Mouse (Mus musculus): ENCODE data around the gene Myo9a. TPM values are rescaled to one million over a fixed set of nuclear protein-coding genes. Genes with fewer than 3 reads are reported as not detected.
"Not testable (repeated sequence)": the region's sequence is repeated elsewhere in the genome, so short reads cannot be mapped to it uniquely, and the experiment has no call there.

Myo9a gene
- total and polyA plus RNA-seq, 3 experiments, result 0.82 to 35.7 (median 27.4) TPM

- H3K27me3 ChIP-seq (ENCODE audit: insufficient read depth, low read length), result no peaks in the 10 kb centered on the region
- peaks cover 15% of the 10 kb centered on the region for H3K36me3 ChIP-seq (replicated peaks)
- no peaks in the 10 kb centered on the region for H3K9me3 ChIP-seq (replicated peaks)
- no peaks in the 10 kb centered on the region for H3K4me1 ChIP-seq (ENCODE audit: insufficient read depth, low read depth, low read length)
- DNase-seq (ENCODE audit: low spot score), result no peak
- no peak overlapping the region for H3K4me3 ChIP-seq (ENCODE audit: low read depth, low read length)
- TF ChIP-seq GATA1 (IDR thresholded peaks at IDR 0.05; ENCODE audit: borderline replicate concordance, low read length) (no peak), POLR2AphosphoS5 (IDR thresholded peaks at IDR 0.05; ENCODE audit: insufficient replicate concordance, low read depth, low read length) (no peak), GATA2 (IDR thresholded peaks at IDR 0.05; ENCODE audit: borderline replicate concordance, low read depth, low read length) (no peak), CTCF (IDR thresholded peaks at IDR 0.05; ENCODE audit: low read depth, low read length) (no peak), TAL1 (conservative IDR thresholded peaks at IDR 0.05; ENCODE audit: low read depth, low read length) (no peak)
- no peak for ATAC-seq (ENCODE audit: extremely low read depth, insufficient number of reproducible peaks, low FRiP score, poor library complexity, severe bottlenecking)
These were observed 133.9 kb downstream of the Myo9a start for GRCm38 (mm10) chr9:59884551-59884950.

- H3K4me1 ChIP-seq (ENCODE audit: insufficient read depth, low read depth, low read length), result no peaks in the 10 kb centered on the region
- no peaks in the 10 kb centered on the region for H3K9me3 ChIP-seq (replicated peaks)
- H3K4me3 ChIP-seq (ENCODE audit: low read depth, low read length), result no peak overlapping the region
- no peak for TF ChIP-seq GATA2 (IDR thresholded peaks at IDR 0.05; ENCODE audit: borderline replicate concordance, low read depth, low read length)
- no peak for TF ChIP-seq GATA1 (IDR thresholded peaks at IDR 0.05; ENCODE audit: borderline replicate concordance, low read length)
- TF ChIP-seq POLR2AphosphoS5 (IDR thresholded peaks at IDR 0.05; ENCODE audit: insufficient replicate concordance, low read depth, low read length), result no peak
- no peak for TF ChIP-seq CTCF (IDR thresholded peaks at IDR 0.05; ENCODE audit: low read depth, low read length)
- TF ChIP-seq TAL1 (conservative IDR thresholded peaks at IDR 0.05; ENCODE audit: low read depth, low read length), result no peak
- peaks cover 7% of the 10 kb centered on the region for H3K36me3 ChIP-seq (replicated peaks)
- ATAC-seq (ENCODE audit: extremely low read depth, insufficient number of reproducible peaks, low FRiP score, poor library complexity, severe bottlenecking) (no peak), DNase-seq (ENCODE audit: low spot score) (no peak)
- H3K27me3 ChIP-seq (ENCODE audit: insufficient read depth, low read length), result no peaks in the 10 kb centered on the region
These were observed 152.7 kb downstream of the Myo9a start for GRCm38 (mm10) chr9:59903382-59903781.

GRCm38 (mm10) chr9:59914761-59915160 is 164.1 kb downstream of the Myo9a start:
- Histone ChIP-seq H3K4me1 (ENCODE audit: insufficient read depth, low read depth, low read length) (no peaks in the 10 kb centered on the region), H3K36me3 (replicated peaks) (peaks cover 7% of the 10 kb centered on the region), H3K4me3 (ENCODE audit: low read depth, low read length) (no peak overlapping the region), H3K27me3 (ENCODE audit: insufficient read depth, low read length) (no peaks in the 10 kb centered on the region), H3K9me3 (replicated peaks) (no peaks in the 10 kb centered on the region)
- DNase-seq (ENCODE audit: low spot score) (no peak), ATAC-seq (ENCODE audit: extremely low read depth, insufficient number of reproducible peaks, low FRiP score, poor library complexity, severe bottlenecking) (no peak)
- no peak for TF ChIP-seq GATA1 (IDR thresholded peaks at IDR 0.05; ENCODE audit: borderline replicate concordance, low read length)
- no peak for TF ChIP-seq TAL1 (conservative IDR thresholded peaks at IDR 0.05; ENCODE audit: low read depth, low read length)
- no peak for TF ChIP-seq GATA2 (IDR thresholded peaks at IDR 0.05; ENCODE audit: borderline replicate concordance, low read depth, low read length)
- no peak for TF ChIP-seq POLR2AphosphoS5 (IDR thresholded peaks at IDR 0.05; ENCODE audit: insufficient replicate concordance, low read depth, low read length)
- TF ChIP-seq CTCF (IDR thresholded peaks at IDR 0.05; ENCODE audit: low read depth, low read length), result no peak

- ATAC-seq (ENCODE audit: extremely low read depth, insufficient number of reproducible peaks, low FRiP score, poor library complexity, severe bottlenecking), result no peak
- no peaks in the 10 kb centered on the region for H3K4me1 ChIP-seq (ENCODE audit: insufficient read depth, low read depth, low read length)
- peaks cover 2% of the 10 kb centered on the region for H3K36me3 ChIP-seq (replicated peaks)
- peaks cover 2% of the 10 kb centered on the region; the same call in 1 of the 2 replicates for H3K27me3 ChIP-seq (ENCODE audit: insufficient read depth, low read length)
- H3K9me3 ChIP-seq (replicated peaks), result no peaks in the 10 kb centered on the region
- TF ChIP-seq GATA2 (IDR thresholded peaks at IDR 0.05; ENCODE audit: borderline replicate concordance, low read depth, low read length) (no peak), CTCF (IDR thresholded peaks at IDR 0.05; ENCODE audit: low read depth, low read length) (no peak)
- H3K4me3 ChIP-seq (ENCODE audit: low read depth, low read length), result no peak overlapping the region
- DNase-seq (ENCODE audit: low spot score), result no peak
These were observed 179.6 kb downstream of the Myo9a start for GRCm38 (mm10) chr9:59930248-59930647.

- not testable (repeated sequence) for ATAC-seq (ENCODE audit: extremely low read depth, insufficient number of reproducible peaks, low FRiP score, poor library complexity, severe bottlenecking); DNase-seq (ENCODE audit: low spot score); H3K36me3 ChIP-seq (replicated peaks); H3K9me3 ChIP-seq (replicated peaks); H3K4me1 ChIP-seq (ENCODE audit: insufficient read depth, low read depth, low read length); H3K4me3 ChIP-seq (ENCODE audit: low read depth, low read length)
- peaks cover 12% of the 10 kb centered on the region for H3K27me3 ChIP-seq (ENCODE audit: insufficient read depth, low read length)
These were observed 185.2 kb downstream of the Myo9a start for GRCm38 (mm10) chr9:59935866-59936265.

GRCm38 (mm10) chr9:59938529-59938928 is 187.8 kb downstream of the Myo9a start:
- Histone ChIP-seq H3K4me3 (ENCODE audit: low read depth, low read length) (no peak overlapping the region), H3K4me1 (ENCODE audit: insufficient read depth, low read depth, low read length) (peaks cover 5% of the 10 kb centered on the region), H3K36me3 (replicated peaks) (no peaks in the 10 kb centered on the region), H3K9me3 (replicated peaks) (no peaks in the 10 kb centered on the region), H3K27me3 (ENCODE audit: insufficient read depth, low read length) (peaks cover 17% of the 10 kb centered on the region)
- DNase-seq (ENCODE audit: low spot score) (no peak), ATAC-seq (ENCODE audit: extremely low read depth, insufficient number of reproducible peaks, low FRiP score, poor library complexity, severe bottlenecking) (no peak)
- TF ChIP-seq CTCF (IDR thresholded peaks at IDR 0.05; ENCODE audit: low read depth, low read length), result no peak
- no peak for TF ChIP-seq POLR2AphosphoS5 (IDR thresholded peaks at IDR 0.05; ENCODE audit: insufficient replicate concordance, low read depth, low read length)
- no peak for TF ChIP-seq GATA1 (IDR thresholded peaks at IDR 0.05; ENCODE audit: borderline replicate concordance, low read length)
- TF ChIP-seq TAL1 (conservative IDR thresholded peaks at IDR 0.05; ENCODE audit: low read depth, low read length), result no peak
- TF ChIP-seq GATA2 (IDR thresholded peaks at IDR 0.05; ENCODE audit: borderline replicate concordance, low read depth, low read length), result no peak

- H3K4me3 ChIP-seq (ENCODE audit: low read depth, low read length), result no peak overlapping the region
- TF ChIP-seq CTCF (IDR thresholded peaks at IDR 0.05; ENCODE audit: low read depth, low read length) (no peak), GATA1 (IDR thresholded peaks at IDR 0.05; ENCODE audit: borderline replicate concordance, low read length) (no peak), TAL1 (conservative IDR thresholded peaks at IDR 0.05; ENCODE audit: low read depth, low read length) (no peak), POLR2AphosphoS5 (IDR thresholded peaks at IDR 0.05; ENCODE audit: insufficient replicate concordance, low read depth, low read length) (no peak), GATA2 (IDR thresholded peaks at IDR 0.05; ENCODE audit: borderline replicate concordance, low read depth, low read length) (no peak)
- H3K36me3 ChIP-seq (replicated peaks), result no peaks in the 10 kb centered on the region
- ATAC-seq (ENCODE audit: extremely low read depth, insufficient number of reproducible peaks, low FRiP score, poor library complexity, severe bottlenecking) (no peak), DNase-seq (ENCODE audit: low spot score) (no peak)
- peaks cover 5% of the 10 kb centered on the region for H3K4me1 ChIP-seq (ENCODE audit: insufficient read depth, low read depth, low read length)
- peaks cover 25% of the 10 kb centered on the region for H3K27me3 ChIP-seq (ENCODE audit: insufficient read depth, low read length)
- no peaks in the 10 kb centered on the region for H3K9me3 ChIP-seq (replicated peaks)
These were observed 189.0 kb downstream of the Myo9a start for GRCm38 (mm10) chr9:59939691-59940090.
